Mouse (Mus musculus): ENCODE measurements around the gene Rabl3. TPM values are rescaled to one million over a fixed set of nuclear protein-coding genes. Genes with fewer than 3 reads are reported as not detected.
A peak's percentile ranks its signal among the peaks of the same experiment; 100 is the strongest.

Gene Rabl3
- polyA plus RNA-seq, 1 experiment from 2014 or later = 14.9 TPM

DNA sequence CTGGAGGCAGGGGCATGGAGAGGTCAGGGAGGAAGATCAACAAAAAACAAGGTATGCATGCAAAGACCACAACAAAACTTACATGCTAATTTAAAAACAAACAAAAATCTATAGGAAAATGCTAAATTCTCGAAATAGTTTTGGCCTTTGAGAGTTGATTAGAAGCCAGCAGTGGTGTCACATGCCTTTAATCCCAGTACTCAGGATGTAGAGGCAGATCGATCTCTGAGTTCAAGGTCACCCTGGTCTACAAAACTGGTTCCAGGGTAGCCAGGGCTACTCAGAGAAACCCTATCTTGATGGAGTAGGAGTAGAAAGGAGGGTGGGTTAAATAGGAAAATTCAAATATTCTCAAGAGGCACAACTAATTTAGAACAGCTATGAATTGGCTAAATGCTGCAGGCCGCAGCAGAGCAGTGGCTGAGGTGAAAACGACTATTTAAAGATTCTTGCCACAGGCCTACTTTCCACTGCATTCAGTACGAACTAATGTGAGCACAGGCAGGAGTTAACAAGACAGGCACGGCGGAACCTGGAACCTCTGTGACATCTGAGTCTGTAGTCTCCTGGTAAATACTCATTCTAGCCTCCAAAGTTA lies 17.5 kb upstream of the Rabl3 start:
- no peak overlapping the region for H3K27ac ChIP-seq (ENCODE audit: low read depth)
- WGBS (ENCODE audit: insufficient replicate concordance) = 84% methylated on average over 7 of the region's 7 CpGs

DNA sequence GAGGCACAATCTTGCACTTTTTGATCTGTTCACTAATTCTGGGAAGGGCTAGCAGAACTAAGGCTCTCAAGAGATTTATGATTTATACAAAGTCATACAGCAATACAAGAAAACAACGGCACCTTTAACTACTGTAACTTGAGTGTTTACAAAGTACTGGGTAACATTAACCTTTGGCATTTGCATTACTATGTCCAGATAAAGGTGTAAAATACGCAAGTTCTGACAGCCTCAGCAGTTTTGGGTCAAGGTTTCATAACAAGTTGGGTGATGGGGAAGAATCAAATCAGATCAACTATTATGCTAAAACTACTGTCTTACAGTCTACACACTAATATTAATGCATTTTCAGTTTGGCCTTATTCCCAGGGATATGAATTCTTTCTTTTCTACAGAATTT lies 14.6 kb upstream of the Rabl3 start:
- H3K4me1 ChIP-seq (ENCODE audit: insufficient read depth) = peaks cover 6% of the 10 kb centered on the region; the same call in 1 of the 2 replicates
- peaks cover 7% of the 10 kb centered on the region for H3K9me3 ChIP-seq (ENCODE audit: low read length)
- no peak for ATAC-seq
- WGBS (ENCODE audit: insufficient replicate concordance) = 65% methylated on average over 2 of the region's 2 CpGs
- H3K36me3 ChIP-seq (replicated peaks; ENCODE audit: insufficient read depth, low read length) = peaks cover 27% of the 10 kb centered on the region
- no peaks in the 10 kb centered on the region for H3K27me3 ChIP-seq (ENCODE audit: insufficient read depth, low read length)
- H3K4me3 ChIP-seq (ENCODE audit: low read depth, low read length) = no peak overlapping the region
- no peak overlapping the region for H3K27ac ChIP-seq (ENCODE audit: low read depth)
- H3K4me2 ChIP-seq (ENCODE audit: low read depth, low read length) = no peak overlapping the region
- DNase-seq = no peak
- H3K9ac ChIP-seq (replicated peaks) = no peak overlapping the region
- TF ChIP-seq EP300 (IDR thresholded peaks at IDR 0.05; ENCODE audit: low read depth) = no peak
- TF ChIP-seq CTCF (IDR thresholded peaks at IDR 0.05; ENCODE audit: low read depth) = no peak

More for the DNA sequence above, 17.5 kb upstream of the Rabl3 start:
- Histone ChIP-seq H3K27me3 (ENCODE audit: insufficient read depth, low read length) (no peaks in the 10 kb centered on the region), H3K9ac (replicated peaks) (no peak overlapping the region), H3K9me3 (ENCODE audit: low read length) (peaks cover 7% of the 10 kb centered on the region), H3K4me1 (ENCODE audit: insufficient read depth) (0 out of 2 replicates have a peak, but pooled peaks cover under 1% of the 10 kb centered on the region), H3K4me2 (ENCODE audit: low read depth, low read length) (no peak overlapping the region), H3K36me3 (replicated peaks; ENCODE audit: insufficient read depth, low read length) (peaks cover 39% of the 10 kb centered on the region), H3K4me3 (ENCODE audit: low read depth, low read length) (no peak overlapping the region)
- ATAC-seq (no peak), DNase-seq (no peak)
- TF ChIP-seq CTCF (IDR thresholded peaks at IDR 0.05; ENCODE audit: low read depth) (no peak), EP300 (IDR thresholded peaks at IDR 0.05; ENCODE audit: low read depth) (no peak)

DNA sequence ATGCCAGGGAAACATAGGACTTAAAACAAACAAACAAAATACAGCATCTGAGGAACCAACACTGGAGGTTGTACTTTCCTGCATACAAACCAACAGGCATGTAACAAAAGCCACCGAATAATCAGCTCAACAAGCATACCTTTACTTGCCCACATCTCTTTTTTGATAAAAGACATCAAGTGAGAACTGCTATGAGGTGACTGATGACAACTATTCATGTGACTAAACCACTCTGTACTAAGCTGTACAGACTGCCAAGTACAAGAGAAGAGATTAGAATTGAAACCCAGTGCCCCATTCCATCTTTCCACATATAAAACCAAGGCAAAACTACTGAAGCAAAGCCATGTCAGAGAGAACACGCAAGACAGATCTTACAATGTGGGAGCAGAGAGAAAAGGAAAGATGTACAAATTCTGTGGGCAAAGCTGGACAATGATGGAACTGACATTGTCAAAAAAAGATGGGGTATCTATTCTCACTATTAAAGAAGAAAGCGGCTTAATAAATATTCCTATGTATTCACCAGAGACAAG lies 12.9 kb upstream of the Rabl3 start:
- peaks cover 7% of the 10 kb centered on the region for H3K9me3 ChIP-seq (ENCODE audit: low read length)
- TF ChIP-seq EP300 (IDR thresholded peaks at IDR 0.05; ENCODE audit: low read depth) = no peak
- no peak for TF ChIP-seq CTCF (IDR thresholded peaks at IDR 0.05; ENCODE audit: low read depth)
- H3K9ac ChIP-seq (replicated peaks) = no peak overlapping the region
- 86% methylated on average over 3 of the region's 3 CpGs for WGBS (ENCODE audit: insufficient replicate concordance)
- no peak overlapping the region for H3K27ac ChIP-seq (ENCODE audit: low read depth)
- H3K4me3 ChIP-seq (ENCODE audit: low read depth, low read length) = no peak overlapping the region
- ATAC-seq = no peak
- no peaks in the 10 kb centered on the region for H3K27me3 ChIP-seq (ENCODE audit: insufficient read depth, low read length)
- H3K4me2 ChIP-seq (ENCODE audit: low read depth, low read length) = no peak overlapping the region
- peaks cover 8% of the 10 kb centered on the region; the same call in 1 of the 2 replicates for H3K4me1 ChIP-seq (ENCODE audit: insufficient read depth)
- DNase-seq = no peak
- peaks cover 17% of the 10 kb centered on the region for H3K36me3 ChIP-seq (replicated peaks; ENCODE audit: insufficient read depth, low read length)

DNA sequence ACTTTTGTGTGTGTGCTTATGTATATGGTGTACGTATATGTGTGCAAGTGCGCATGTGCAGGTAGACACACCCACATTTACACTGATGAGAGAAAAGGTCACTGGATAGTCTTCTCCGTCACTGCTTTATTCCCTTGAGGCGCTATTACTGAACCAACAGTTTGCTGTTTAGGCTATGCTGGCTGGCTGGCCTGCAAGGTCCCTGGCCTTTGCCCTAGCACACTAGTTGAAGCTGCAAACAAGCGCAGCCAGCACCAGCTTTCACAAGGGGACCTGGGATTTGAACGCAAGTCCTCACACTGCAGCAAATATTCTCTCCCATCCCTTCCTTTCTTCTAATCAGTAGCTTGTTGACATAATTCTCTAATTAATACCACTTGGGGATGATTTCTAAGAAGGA lies 9.5 kb upstream of the Rabl3 start:
- Histone ChIP-seq H3K36me3 (replicated peaks; ENCODE audit: insufficient read depth, low read length) (peaks cover 4% of the 10 kb centered on the region; the same call in 1 of the 2 replicates), H3K9ac (replicated peaks) (no peak overlapping the region), H3K27ac (ENCODE audit: low read depth) (peak overlapping the region; percentile 64; the same call in 1 of the 2 replicates), H3K4me1 (ENCODE audit: insufficient read depth) (peaks cover 20% of the 10 kb centered on the region), H3K4me3 (ENCODE audit: low read depth, low read length) (no peak overlapping the region), H3K27me3 (ENCODE audit: insufficient read depth, low read length) (no peaks in the 10 kb centered on the region), H3K4me2 (ENCODE audit: low read depth, low read length) (no peak overlapping the region), H3K9me3 (ENCODE audit: low read length) (no peaks in the 10 kb centered on the region)
- DNase-seq (peak; percentile 34), ATAC-seq (peak; percentile 89)
- TF ChIP-seq EP300 (IDR thresholded peaks at IDR 0.05; ENCODE audit: low read depth) (no peak), CTCF (IDR thresholded peaks at IDR 0.05; ENCODE audit: low read depth) (no peak)
- WGBS (ENCODE audit: insufficient replicate concordance) = 74% methylated on average over 6 of the region's 6 CpGs

DNA sequence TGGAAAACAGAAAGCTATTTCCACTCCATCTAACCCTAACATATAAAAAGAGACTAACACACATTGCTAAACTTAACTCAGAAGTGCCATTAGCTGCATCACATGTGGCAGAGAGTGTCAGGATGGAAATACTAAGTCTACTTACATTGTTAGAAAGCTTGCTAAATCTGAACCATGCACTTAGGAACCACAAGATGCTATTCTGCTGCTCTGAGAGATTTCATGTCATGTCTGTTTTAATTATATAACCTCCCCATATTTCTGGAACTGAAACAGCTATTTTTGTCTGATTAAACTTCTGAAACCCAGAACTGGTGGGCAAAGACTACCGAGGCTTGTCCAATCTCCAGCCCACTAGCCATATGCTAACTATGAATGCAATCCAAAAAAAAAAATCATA lies 7.6 kb upstream of the Rabl3 start:
- no peak for TF ChIP-seq CTCF (IDR thresholded peaks at IDR 0.05; ENCODE audit: low read depth)
- no peak for TF ChIP-seq EP300 (IDR thresholded peaks at IDR 0.05; ENCODE audit: low read depth)
- Histone ChIP-seq H3K27ac (ENCODE audit: low read depth) (no peak overlapping the region), H3K27me3 (ENCODE audit: insufficient read depth, low read length) (no peaks in the 10 kb centered on the region), H3K4me3 (ENCODE audit: low read depth, low read length) (no peak overlapping the region), H3K9me3 (ENCODE audit: low read length) (no peaks in the 10 kb centered on the region), H3K36me3 (replicated peaks; ENCODE audit: insufficient read depth, low read length) (0 out of 2 replicates have a peak, but pooled peaks cover 8% of the 10 kb centered on the region), H3K4me1 (ENCODE audit: insufficient read depth) (peaks cover 20% of the 10 kb centered on the region), H3K4me2 (ENCODE audit: low read depth, low read length) (no peak overlapping the region), H3K9ac (replicated peaks) (no peak overlapping the region)
- DNase-seq = no peak
- no peak for ATAC-seq
- WGBS (ENCODE audit: insufficient replicate concordance) = 90% methylated on average over 1 of the region's 1 CpGs

DNA sequence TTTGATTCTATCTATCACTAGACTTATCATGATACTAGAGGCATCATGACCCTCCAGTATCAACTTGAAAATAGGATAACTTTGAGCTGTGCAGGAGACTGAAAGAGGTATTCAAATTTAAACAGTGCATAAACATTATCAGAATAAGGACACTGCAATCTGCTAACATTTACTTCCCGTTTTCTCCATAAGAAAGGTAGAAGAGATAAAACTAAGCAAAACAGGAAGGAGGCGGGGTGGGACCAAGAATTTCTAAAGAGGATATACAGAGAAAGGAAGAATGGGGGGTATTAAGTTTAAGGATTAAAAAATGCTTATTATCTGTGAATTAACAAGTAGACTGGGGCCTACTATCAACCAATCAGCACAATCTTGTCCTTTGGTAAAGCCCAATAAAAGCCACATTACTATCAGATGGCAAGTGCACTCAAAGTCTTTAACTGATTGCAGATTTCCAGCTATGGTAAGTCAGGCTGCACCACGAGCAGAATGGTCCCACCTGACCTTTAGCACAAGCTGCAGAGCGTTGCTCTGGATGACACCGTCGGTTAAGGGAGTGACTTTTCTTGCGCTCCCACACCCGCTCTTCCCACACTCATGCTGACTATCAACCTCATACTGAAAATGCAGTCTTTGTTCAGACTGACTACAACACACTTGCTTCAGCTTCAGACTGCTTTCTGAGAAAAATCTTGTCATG lies 6.2 kb upstream of the Rabl3 start:
- H3K4me1 ChIP-seq (ENCODE audit: insufficient read depth) = peaks cover 20% of the 10 kb centered on the region
- no peak for ATAC-seq
- H3K27ac ChIP-seq (ENCODE audit: low read depth) = no peak overlapping the region
- no peaks in the 10 kb centered on the region for H3K27me3 ChIP-seq (ENCODE audit: insufficient read depth, low read length)
- H3K9ac ChIP-seq (replicated peaks) = no peak overlapping the region
- no peak overlapping the region for H3K4me3 ChIP-seq (ENCODE audit: low read depth, low read length)
- no peak overlapping the region for H3K4me2 ChIP-seq (ENCODE audit: low read depth, low read length)
- 0 out of 2 replicates have a peak, but pooled peaks cover 8% of the 10 kb centered on the region for H3K36me3 ChIP-seq (replicated peaks; ENCODE audit: insufficient read depth, low read length)
- H3K9me3 ChIP-seq (ENCODE audit: low read length) = no peaks in the 10 kb centered on the region
- TF ChIP-seq EP300 (IDR thresholded peaks at IDR 0.05; ENCODE audit: low read depth) (no peak), CTCF (IDR thresholded peaks at IDR 0.05; ENCODE audit: low read depth) (no peak)
- no peak for DNase-seq
- WGBS (ENCODE audit: insufficient replicate concordance) = 55% methylated on average over 8 of the region's 8 CpGs
